Mouse (Mus musculus) kidney, adult 2 months (tissue): Measurements from ENCODE around the gene Fam102b.

Experiments used
- CTCF ChIP-seq: fragments of 200-500 bp; conservative IDR thresholded peaks from 2 replicates; pipeline ENCODE4 v1.5.1; 2011; ENCODE audit warnings: low read depth, mild to moderate bottlenecking, control low read depth, low read length, moderate library complexity, mixed read lengths; ENCODE audit not compliant: insufficient read depth, insufficient read length
- POLR2A ChIP-seq: fragments of 200-500 bp; IDR thresholded peaks from one replicate; pipeline ENCODE4 v1.6.1; 2011; ENCODE audit warnings: low read depth, low read length, control low read depth

DNA sequence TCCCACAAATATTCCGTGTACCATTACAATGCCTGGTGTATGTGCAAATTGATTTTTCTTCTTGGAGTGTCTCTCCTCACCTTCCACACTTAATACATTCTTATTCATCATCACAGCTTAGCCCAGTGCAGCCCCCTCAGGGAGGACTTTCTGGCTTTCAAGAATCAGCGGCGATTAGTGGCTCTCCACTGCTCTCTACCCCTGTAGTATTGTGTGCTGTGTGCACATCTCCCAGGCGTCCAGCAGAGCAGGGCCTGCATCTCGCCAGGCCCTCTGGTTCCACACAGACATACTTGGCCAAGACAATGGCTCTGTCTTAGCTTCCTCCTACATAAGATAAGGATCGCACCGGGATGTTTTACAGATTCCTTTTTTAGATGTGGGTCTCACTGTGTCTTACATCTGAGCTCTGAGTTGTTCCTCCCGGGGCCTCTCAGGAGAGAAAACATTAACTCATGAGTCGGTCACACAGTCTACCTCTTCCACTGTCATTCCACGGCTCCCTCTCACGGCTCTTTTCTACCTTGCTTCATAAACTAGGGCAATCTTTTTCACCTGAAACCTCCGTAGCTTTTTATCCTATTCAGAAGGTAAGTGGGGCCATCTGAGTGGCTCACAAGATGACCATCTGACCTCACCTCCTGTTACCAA is 40.3 kb downstream of the Fam102b start:
- TF ChIP-seq CTCF: no peak
- no peak for TF ChIP-seq POLR2A
